Mouse (Mus musculus) limb, embryonic 14.5 days (tissue): ENCODE data around the gene Rufy3. TPM values are rescaled to one million over a fixed set of nuclear protein-coding genes. Genes with fewer than 3 reads are reported as not detected.

Experiments
- ATAC-seq: fragments of 200-750 bp; cut with Nextera tagmentation; 2 replicates; pipeline ENCODE4 v1.8.0; 2017; ENCODE audit warnings: low read depth, moderate number of reproducible peaks, moderate TSS enrichment; ENCODE audit not compliant: low FRiP score
- DNase-seq: peaks from one replicate; pipeline ENCODE4 v3.0.0-alpha.2; 2015; ENCODE audit warnings: low spot score
- H3K27ac ChIP-seq: fragments of 300-500 bp; sonication (generic); replicated peaks from 2 replicates; pipeline ENCODE4 v1.5.1; 2014; ENCODE audit warnings: low read depth, mild to moderate bottlenecking, low read length, moderate library complexity, mixed read lengths
- H3K27me3 ChIP-seq: fragments of 300-500 bp; sonication (generic); 2 replicates; pipeline ENCODE4 v1.6.1; 2014; ENCODE audit warnings: low read length, mixed read lengths; ENCODE audit not compliant: control insufficient read depth, insufficient read depth
- H3K36me3 ChIP-seq: fragments of 300-500 bp; sonication (generic); 2 replicates; pipeline ENCODE4 v1.6.1; 2014; ENCODE audit warnings: mild to moderate bottlenecking, low read length, moderate library complexity, mixed read lengths; ENCODE audit not compliant: control insufficient read depth, insufficient read depth
- H3K4me1 ChIP-seq: fragments of 300-500 bp; sonication (generic); 2 replicates; pipeline ENCODE4 v1.6.1; 2014; ENCODE audit warnings: antibody characterized with exemption, low read length, mixed read lengths; ENCODE audit not compliant: control insufficient read depth, insufficient read depth
- H3K4me2 ChIP-seq: fragments of 300-500 bp; sonication (generic); replicated peaks from 2 replicates; pipeline ENCODE4 v1.6.1; 2014; ENCODE audit warnings: low read depth, mild to moderate bottlenecking, low read length, moderate library complexity; ENCODE audit not compliant: severe bottlenecking
- H3K4me3 ChIP-seq: fragments of 300-500 bp; sonication (generic); replicated peaks from 2 replicates; pipeline ENCODE4 v1.5.1; 2014; ENCODE audit warnings: low read length
- H3K9ac ChIP-seq: fragments of 300-500 bp; sonication (generic); 2 replicates; pipeline ENCODE4 v1.6.1; 2014; ENCODE audit warnings: mild to moderate bottlenecking, low read depth, low read length, moderate library complexity; ENCODE audit not compliant: severe bottlenecking
- H3K9me3 ChIP-seq: fragments of 300-500 bp; sonication (generic); 2 replicates; pipeline ENCODE4 v1.6.1; 2016; ENCODE audit warnings: low read length; ENCODE audit not compliant: control insufficient read depth
- POLR2A ChIP-seq: fragments of 200-500 bp; IDR thresholded peaks from 2 replicates; pipeline ENCODE4 v1.8.0; 2012; ENCODE audit warnings: inconsistent platforms, mild to moderate bottlenecking, moderate library complexity, borderline replicate concordance; ENCODE audit not compliant: insufficient read depth, insufficient read length; ENCODE audit errors: extremely low read depth
- WGBS: fragments of 180-500 bp; shearing (Covaris S2); extraction: QIAGEN DNeasy Blood & Tissue Kit; methylation state at CpG from one replicate; pipeline ENCODE4 v1.1.7; 2014; 5-methylcytosine and 5-hydroxymethylcytosine counted together
- polyA plus RNA-seq, 2 experiments: library from polyadenylated mRNA; depleted of rRNA in 1 of 2; stranded (reverse) in 1 of 2; unstranded in 1 of 2; fragments of >200 nt; fragmentation: Nextera tagmentation in 1 of 2; extraction: Ambion mirVana in 1 of 2; gene quantifications; 2 replicates each; pipeline versions ENCODE4 v1.2.1 to v1.2.3; 2012 to 2014

Rufy3 gene
- polyA plus RNA-seq (2012; rRNA removed) (12.1 and 15.0 TPM in 2 replicates), polyA plus RNA-seq (2014; fragmentation: Nextera tagmentation; extraction: Ambion mirVana) (9.6 and 10.4 TPM in 2 replicates)

DNA sequence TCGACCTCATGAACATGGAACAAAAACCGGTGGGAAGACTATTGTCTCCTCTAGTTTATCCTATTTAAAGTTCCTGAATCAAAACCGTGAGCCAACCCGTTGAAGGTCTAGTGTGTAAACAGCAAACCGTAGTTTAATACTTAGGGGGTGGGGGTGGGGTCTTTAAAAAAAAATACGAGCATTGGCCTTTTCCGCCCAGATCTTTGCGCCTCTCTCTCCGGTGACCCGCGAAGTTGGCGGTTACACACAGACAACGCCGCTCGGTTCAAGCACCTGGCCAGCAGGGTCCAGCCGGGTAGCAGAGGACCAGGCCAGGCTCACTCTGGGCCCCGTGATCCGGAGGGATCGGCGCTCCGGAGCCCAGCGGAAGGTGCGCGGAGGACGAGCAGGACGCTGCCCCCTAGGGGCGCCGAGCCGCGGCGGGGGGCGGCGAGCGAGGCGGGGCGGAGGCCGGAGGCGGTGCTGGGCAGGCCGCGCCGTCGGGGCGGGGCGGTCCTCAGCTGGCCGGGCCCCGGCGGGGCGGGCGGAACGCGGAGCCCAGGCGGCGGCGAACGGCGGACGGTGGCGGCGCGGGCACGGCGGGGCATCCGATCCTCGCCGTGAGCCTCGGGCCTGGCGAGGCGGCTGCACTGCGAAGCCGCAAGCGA is at the start of gene Rufy3:
Gene Rufy3, plus strand, starts transcription at position 540 of the 647 bp plus-strand sequence.
- Histone ChIP-seq H3K9me3 (no peaks in the 10 kb centered on the region), H3K27me3 (no peaks in the 10 kb centered on the region), H3K36me3 (no peaks in the 10 kb centered on the region; the same call in 1 of the 2 replicates), H3K4me2 (peak within 1 kb of the TSS; percentile 77), H3K9ac (peak within 1 kb of the TSS; percentile 83), H3K27ac (peak within 1 kb of the TSS; percentile 75), H3K4me1 (peaks cover 3% of the 10 kb centered on the region; the same call in 1 of the 2 replicates), H3K4me3 (peak within 1 kb of the TSS; percentile 89)
- peak; percentile 88 for ATAC-seq
- TF ChIP-seq POLR2A, result 0 out of 2 replicates have a peak, but pooled peaks have one; percentile 30
- peak; percentile 73 for DNase-seq
- 1% methylated on average over 31 of the region's 71 CpGs for WGBS

DNA sequence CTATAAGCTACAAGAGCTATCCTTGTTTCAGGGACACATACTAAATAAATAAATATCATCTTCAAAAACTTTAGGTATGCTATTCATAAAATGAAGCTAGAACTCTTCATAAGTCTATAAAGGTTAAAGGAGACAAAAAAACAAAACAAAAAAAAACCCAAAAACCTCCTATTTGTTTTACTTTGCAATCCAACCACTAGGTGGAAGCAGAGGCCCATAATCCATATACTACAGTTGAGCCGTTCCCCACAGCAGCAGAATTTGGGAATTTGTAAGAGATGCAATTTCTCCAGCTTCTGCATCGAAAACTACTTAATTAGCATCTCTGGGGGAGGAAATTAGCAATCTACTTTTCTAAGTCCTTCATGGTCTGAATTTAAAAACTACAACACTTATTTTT is 45.6 kb upstream of the Rufy3 start:
- no peak overlapping the region for H3K9ac ChIP-seq
- no peaks in the 10 kb centered on the region for H3K27me3 ChIP-seq
- no peaks in the 10 kb centered on the region for H3K36me3 ChIP-seq
- H3K27ac ChIP-seq, result no peak overlapping the region
- H3K4me3 ChIP-seq, result no peak overlapping the region
- 1% methylated on average over 2 of the region's 2 CpGs for WGBS
- DNase-seq (peak; percentile 51), ATAC-seq (no peak)
- no peaks in the 10 kb centered on the region for H3K9me3 ChIP-seq
- H3K4me1 ChIP-seq, result no peaks in the 10 kb centered on the region
- H3K4me2 ChIP-seq, result no peak overlapping the region
- no peak for TF ChIP-seq POLR2A

DNA sequence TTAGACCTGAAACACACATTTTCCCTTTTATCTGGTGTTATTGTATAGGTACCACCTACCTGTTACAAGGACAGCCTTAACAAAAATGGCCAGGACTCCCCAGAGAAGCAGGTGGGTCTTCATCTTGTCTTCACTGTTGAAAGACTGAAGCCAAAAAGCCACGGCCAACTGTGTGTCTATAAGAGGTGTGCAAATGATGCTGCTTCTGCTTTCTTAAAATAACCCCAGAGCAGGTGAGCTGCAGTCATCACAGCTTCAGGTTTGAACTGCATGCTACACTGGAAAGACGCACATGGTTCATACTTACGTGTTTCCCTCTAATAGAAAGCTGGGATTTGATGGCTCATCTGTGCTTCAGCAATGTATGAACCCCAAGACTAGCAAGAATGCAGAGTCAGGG is 37.2 kb upstream of the Rufy3 start, which contains the start of gene Jchain:
Gene Jchain, minus strand, starts transcription at position 235 of the 400 bp plus-strand sequence.
- H3K9ac ChIP-seq, result no peak within 1 kb of the TSS
- no peak for TF ChIP-seq POLR2A
- H3K4me3 ChIP-seq, result no peak within 1 kb of the TSS
- H3K27me3 ChIP-seq, result no peaks in the 10 kb centered on the region
- DNase-seq (no peak), ATAC-seq (no peak)
- H3K9me3 ChIP-seq, result no peaks in the 10 kb centered on the region
- H3K4me1 ChIP-seq, result no peaks in the 10 kb centered on the region
- H3K27ac ChIP-seq, result no peak within 1 kb of the TSS
- H3K36me3 ChIP-seq, result no peaks in the 10 kb centered on the region
- 83% methylated on average over 3 of the region's 3 CpGs for WGBS
- H3K4me2 ChIP-seq, result no peak within 1 kb of the TSS

DNA sequence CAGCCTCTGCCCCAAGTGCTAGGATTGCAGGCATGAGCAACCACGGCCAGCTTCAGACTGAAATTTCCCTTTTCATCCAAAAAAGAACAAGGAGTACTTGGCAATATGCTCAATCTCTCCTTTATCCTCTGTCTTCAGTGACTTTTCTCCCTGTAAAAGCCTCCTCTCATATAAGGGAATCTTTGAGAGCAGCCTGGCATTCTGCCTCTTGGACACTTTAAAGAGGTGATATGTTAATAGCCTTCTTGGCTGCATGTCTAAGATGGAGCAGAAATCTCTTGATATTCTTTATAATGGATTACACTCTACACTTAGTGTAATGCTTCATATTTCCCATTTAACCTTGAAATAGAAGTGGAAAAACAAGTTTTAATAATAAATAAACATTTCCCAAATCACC is 33.9 kb upstream of the Rufy3 start:
- WGBS, result 69% methylated on average over 1 of the region's 1 CpGs

DNA sequence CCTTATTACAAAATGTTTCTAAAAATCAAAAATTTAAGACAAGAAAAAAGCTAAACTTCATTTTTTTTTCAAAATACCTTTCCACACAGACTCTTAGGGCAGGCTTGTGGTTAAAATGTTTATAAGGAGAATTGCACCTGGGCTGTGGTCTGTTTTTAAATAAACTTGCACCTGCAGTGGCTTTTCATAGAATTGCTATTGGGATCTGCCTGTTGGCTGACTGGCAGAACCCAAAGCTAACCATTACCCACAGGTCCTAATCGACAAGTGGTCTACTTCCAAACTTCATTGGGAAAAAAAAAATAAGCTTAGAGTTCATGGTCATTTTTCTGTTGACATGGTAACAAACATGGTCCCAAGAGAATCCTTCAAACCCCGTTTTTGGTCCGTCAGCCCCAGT is 30.1 kb upstream of the Rufy3 start:
- no peaks in the 10 kb centered on the region for H3K36me3 ChIP-seq
- no peak for DNase-seq
- H3K4me2 ChIP-seq, result no peak overlapping the region
- H3K27ac ChIP-seq, result no peak overlapping the region
- no peak overlapping the region for H3K9ac ChIP-seq
- no peak for ATAC-seq
- no peaks in the 10 kb centered on the region for H3K27me3 ChIP-seq
- TF ChIP-seq POLR2A, result no peak
- no peaks in the 10 kb centered on the region for H3K4me1 ChIP-seq
- H3K4me3 ChIP-seq, result no peak overlapping the region
- no peaks in the 10 kb centered on the region for H3K9me3 ChIP-seq
- 55% methylated on average over 3 of the region's 3 CpGs for WGBS

More for the DNA sequence above, 33.9 kb upstream of the Rufy3 start:
- H3K4me1 ChIP-seq, result no peaks in the 10 kb centered on the region
- H3K27me3 ChIP-seq, result no peaks in the 10 kb centered on the region
- H3K4me2 ChIP-seq, result no peak overlapping the region
- no peak overlapping the region for H3K4me3 ChIP-seq
- no peak for ATAC-seq
- H3K9ac ChIP-seq, result no peak overlapping the region
- TF ChIP-seq POLR2A, result no peak
- no peaks in the 10 kb centered on the region for H3K9me3 ChIP-seq
- no peak for DNase-seq
- H3K27ac ChIP-seq, result no peak overlapping the region
- H3K36me3 ChIP-seq, result no peaks in the 10 kb centered on the region

DNA sequence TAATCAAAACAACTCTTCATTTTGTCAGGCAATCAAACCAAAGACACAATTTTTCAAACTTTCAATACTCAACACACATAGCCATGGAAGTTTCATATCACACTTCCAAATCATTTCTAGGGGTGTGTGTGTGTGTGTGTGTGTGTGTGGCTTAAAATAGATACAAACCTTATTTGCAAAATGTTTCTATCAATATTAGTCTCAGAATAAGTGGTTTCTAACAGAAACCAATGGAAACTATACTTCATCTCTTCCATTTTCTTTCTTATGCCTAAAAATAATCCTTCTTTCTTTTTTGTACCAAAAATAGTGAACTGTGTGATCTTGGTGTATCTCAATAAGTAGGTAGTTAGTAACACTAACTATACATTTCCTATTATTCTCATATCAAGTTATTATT is 24.0 kb upstream of the Rufy3 start:
- Histone ChIP-seq H3K36me3 (no peaks in the 10 kb centered on the region), H3K9ac (no peak overlapping the region), H3K9me3 (no peaks in the 10 kb centered on the region), H3K27ac (no peak overlapping the region), H3K4me3 (no peak overlapping the region), H3K4me2 (no peak overlapping the region), H3K27me3 (no peaks in the 10 kb centered on the region), H3K4me1 (no peaks in the 10 kb centered on the region)
- DNase-seq, result no peak
- ATAC-seq, result no peak
- no peak for TF ChIP-seq POLR2A
